Mouse (Mus musculus) heart, adult 18-20 months (tissue): ENCODE measurements at regions not wholly inside any gene's neighbourhood (a gene's known extent, or its start where the extent isn't known, plus 50 kb on each side); places are given as distances from the start of the nearest gene placed in this dataset.
A peak's percentile ranks its signal among the peaks of the same experiment; 100 is the strongest.

Experiments used
- DNase-seq, 2 experiments: peaks; one replicate each; pipeline ENCODE4 v3.0.0; 2021 to 2022; ENCODE audit warnings: mixed read lengths in 1 of 2

GRCm38 (mm10) chr6:47745856-47746255, 67.4 kb downstream of the Pdia4 start:
- DNase-seq: peak in 1 of 2 experiments; percentile 2

GRCm38 (mm10) chr6:47743856-47744255, 69.4 kb downstream of the Pdia4 start:
- DNase-seq: peak in 1 of 2 experiments; percentile 56

- DNase-seq: peak in 1 of 2 experiments; percentile 21
Measured at GRCm38 (mm10) chr6:47740216-47740615, 73.0 kb downstream of the Pdia4 start.

- DNase-seq: peak; percentile 69 to 81
Measured at GRCm38 (mm10) chr6:47739696-47740095, 73.5 kb downstream of the Pdia4 start.

GRCm38 (mm10) chr6:47737972-47738371, 75.3 kb downstream of the Pdia4 start:
- peak in 1 of 2 experiments; percentile 9 for DNase-seq
